Mouse (Mus musculus) CD4-positive, CD25-positive, alpha-beta regulatory T cell, adult 2 months (primary cell): ENCODE results near the gene Sfmbt1.

Experiments used
- DNase-seq: peaks from one replicate; pipeline ENCODE4 v3.0.0-alpha.2; 2012; ENCODE audit warnings: low read depth, low spot score

The Sfmbt1 gene

DNA sequence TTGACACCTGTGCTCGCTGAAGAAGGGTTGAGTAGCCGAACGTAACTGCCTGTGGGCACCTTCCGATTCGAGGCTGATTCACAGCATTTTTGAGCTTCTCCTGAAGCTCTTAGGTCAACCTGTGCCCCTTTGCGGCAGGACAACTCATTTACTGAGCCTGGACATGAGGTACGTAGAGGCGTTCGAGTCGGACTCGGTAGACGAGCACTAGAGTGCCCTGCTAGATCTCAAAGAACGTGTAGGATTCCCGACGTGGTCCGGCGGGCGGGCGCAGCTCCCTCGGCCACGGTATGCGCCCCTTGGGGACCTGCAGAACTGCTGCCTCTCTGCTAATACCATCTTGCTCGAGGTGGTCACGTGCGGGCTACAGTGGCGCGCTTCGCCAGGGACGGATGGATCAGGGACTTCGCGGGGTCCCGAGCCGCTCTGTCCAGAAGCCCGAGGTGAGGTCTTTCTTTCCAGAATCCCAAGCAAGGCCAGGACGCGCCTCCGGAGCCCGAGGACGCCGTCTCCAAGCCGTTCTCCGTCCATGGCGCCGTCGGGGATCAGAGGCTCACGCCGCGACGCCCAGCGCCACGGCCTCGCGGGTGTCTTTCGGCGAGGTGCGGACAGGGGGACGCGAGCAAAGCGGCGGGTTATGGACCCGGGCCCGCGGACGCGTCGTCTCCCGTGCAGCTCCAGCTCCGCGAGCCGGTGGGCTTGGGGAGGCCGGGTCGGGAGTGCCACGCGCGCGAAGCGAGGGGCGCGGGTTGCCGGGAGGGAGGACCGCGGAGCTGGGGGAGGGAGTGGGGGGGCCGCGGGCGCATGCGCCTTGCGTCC, at the start of gene Sfmbt1:
Sfmbt1 (plus strand) TSS at position 51 of the 819 bp plus-strand sequence.
- no peak for DNase-seq

DNA sequence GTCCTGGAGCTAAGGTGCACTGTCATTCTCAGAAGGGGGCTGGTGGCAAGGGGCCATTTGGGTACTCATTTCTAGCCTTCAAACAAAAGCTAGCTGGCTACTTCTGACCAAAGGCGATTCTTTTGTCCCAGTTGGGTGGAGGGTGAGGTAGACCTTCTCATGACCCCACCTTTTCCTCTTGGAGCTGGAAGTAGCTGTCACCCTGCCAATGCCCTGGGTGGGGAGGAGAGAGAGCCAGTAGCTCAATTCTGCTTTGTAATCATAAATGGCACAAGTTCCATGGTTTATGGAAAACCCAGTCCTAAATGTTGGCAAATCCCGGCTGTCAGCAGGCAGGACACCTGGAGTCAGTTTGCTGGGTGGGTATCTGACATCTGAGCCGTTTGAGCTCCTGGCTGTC, 48.6 kb upstream of the Sfmbt1 start:
- no peak for DNase-seq

DNA sequence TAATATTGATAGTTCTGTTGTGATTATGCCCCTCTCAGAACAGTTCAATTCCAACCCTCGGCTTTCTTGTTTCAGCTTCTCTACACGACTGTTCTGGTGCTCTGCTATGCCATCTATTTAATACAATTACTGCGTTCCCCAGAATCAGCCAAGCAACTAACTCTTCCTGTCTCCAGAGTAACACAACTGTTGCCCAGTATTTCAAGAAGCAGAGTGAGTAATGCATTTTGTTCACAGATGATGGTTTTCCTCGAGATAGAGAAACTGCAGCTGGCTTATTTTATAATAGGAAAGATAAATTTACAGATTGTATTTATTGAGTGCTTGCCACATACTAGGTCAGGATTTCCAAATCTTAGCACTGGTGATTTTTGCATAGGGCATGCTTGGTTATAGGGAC, 48.0 kb upstream of the Sfmbt1 start:
- no peak for DNase-seq

DNA sequence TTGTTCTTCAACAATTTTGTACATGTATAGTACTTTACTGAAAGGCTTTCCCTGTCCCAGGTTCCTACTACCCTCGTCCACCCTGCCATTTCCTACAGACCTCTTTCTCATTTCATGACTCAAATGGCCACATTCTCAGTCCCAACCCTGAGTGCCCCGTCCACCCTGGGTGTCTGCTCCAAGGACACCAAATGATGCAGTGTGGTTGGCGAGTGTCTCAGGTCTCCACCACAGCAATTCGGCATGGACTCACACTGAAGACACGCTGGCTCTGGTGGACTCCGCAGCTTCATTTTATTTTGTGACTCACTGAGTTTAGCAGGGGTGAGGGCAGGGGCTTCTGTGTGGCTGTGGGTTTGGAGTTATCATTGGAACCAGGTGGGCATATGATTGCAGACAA, 44.5 kb upstream of the Sfmbt1 start:
- DNase-seq = no peak

DNA sequence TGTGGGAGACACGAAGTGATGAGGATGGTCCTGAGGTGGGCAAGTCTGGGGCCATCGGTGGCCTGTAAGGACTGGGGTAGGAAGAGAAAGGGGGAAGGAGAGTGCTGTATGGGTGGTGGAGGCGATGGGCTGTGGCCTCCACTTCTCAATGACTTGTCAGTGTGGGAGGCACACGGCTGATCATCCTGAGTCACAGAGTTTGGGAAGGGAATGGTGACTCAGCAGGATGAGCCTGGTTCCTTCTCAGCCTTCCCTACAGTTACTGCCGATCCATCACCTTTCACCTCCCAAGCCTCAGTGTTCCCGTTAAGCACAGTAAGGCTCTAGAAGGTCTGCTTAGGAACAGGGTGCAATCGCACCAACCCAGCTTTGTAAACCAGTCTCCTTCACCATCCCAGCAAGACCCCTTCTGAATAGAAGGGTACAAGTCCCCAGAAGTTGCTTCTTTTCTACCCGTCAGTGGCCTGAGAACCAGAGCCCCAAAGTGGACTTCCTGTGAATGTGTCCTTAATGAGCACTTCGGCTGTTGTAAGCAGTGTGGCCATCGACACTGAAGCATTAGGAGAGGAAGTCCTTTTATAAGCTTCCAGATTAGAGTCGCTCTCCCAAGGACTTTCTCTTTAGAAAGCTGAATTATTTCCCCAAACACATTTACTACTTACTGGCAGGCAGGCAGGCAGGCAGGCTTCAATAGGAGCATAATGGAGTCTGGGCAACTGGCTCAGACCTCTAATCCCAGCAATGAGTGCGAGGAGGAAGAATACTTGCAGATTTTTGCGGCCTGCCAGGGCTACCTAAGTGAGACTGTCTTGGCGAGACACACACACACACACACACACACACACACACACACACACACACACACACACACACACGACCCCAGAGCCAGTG, 43.3 kb upstream of the Sfmbt1 start:
- DNase-seq = no peak

DNA sequence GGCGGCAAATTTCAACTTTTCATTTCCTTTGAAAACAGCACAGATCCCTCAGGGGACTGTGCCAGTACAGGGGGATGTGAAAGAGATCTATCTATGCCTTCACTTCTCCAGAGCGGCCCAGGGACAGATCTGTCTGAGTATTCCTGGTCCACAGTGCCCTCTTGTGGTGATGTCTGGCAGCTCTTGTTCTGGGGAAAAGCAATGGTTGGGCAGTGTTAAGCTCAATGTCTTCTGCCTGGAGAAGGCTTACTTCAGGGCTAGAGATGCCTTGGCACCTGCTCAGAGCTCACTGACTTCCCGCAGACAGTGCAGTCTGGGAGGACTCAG, 42.7 kb upstream of the Sfmbt1 start:
- peak; percentile 90 for DNase-seq

DNA sequence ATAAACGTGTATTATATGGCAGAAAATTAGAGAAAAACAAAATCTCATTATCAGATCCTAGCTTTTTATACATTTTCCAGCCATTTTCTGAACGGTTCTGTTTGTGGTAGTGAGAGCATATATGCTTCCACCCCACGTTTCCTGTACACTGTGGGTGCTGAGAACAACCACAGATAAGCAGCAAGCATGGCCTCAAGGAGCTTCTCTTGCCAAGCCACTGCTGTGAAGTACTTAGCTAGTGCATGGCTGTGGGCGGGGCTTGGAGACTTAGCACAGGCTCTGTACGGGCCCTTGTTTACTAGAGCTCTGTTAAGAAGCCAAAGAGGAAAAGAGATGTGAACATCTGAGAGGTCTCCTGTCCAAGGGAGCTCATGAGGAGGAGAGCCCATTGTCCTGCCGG, 39.7 kb upstream of the Sfmbt1 start:
- DNase-seq = peak; percentile 72

DNA sequence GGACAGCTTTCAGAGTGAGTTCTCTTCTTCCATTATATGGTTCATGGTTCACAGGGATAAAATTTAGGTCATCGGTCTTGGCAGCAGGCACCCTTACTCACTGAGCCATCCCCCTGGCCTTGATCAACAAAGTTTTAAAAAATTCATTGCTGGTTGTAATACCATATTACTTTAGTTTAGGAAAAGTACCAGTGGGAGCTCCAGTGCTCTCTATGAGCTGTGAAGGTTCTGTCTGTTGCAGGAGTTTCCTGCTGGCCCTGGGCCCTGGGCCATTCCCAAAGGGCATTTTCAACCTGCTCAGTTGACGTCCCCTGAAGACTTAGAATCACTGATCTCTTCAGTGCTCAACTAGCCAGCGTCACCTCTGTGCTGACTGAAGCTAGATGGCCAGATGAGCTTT, 32.5 kb upstream of the Sfmbt1 start:
- DNase-seq = no peak

DNA sequence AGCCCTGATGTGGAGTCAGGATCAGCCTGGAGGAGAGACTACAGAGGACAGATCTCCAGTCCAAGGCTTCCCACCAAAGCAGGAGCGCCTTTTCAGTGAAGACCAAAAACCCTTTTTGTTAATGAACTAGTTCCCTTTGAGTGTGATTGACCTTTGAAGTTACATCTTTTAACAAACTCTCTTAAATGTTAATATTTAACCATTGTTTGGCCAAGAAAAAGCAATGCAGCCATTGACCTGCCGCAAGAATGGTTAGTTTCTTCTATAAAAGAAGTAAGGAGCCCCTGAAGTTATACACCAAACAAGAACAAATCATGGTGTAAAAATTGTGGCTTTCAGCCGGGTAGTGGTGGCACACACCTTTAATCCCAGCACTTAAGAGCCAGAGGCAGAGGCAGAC, 24.0 kb upstream of the Sfmbt1 start:
- DNase-seq = no peak

DNA sequence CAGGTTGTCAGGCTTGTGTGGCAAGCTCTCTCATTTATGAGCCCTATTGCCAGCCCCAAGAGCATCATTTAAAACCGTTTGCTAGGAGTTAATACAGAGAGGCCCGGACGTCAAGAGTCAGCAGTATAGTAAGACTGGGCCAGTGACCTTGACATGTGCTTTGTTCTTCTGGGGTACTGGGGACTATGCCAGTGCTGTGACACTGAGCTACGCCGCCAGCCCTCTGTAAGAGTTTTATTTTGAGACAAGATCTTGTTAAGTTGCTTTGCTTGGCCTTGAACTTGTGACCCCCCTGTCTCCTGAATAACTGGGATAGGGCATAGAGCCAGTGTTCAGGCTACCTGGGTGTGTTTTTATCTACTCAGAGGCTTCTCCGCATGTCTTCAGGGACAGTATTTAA, 22.2 kb upstream of the Sfmbt1 start:
- no peak for DNase-seq

DNA sequence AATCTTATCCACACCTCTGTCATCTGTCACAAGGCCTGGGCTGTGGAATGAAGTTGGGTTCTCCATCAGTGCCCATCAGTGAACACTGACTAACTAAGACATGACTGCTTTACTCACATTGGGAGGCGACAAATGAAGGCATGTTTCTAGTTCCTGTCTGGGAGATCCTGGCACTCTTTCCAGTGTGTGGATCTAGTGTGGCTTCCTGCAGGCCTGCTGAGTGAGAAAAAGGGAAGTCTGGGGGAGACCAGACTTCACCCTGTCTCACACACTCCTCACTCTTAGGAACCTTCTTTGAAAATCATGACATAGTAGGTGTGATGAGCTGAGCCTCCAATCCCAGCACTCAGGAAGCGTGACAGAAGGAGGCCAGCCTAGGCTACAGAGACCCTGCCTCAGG, 19.9 kb upstream of the Sfmbt1 start:
- DNase-seq = no peak

DNA sequence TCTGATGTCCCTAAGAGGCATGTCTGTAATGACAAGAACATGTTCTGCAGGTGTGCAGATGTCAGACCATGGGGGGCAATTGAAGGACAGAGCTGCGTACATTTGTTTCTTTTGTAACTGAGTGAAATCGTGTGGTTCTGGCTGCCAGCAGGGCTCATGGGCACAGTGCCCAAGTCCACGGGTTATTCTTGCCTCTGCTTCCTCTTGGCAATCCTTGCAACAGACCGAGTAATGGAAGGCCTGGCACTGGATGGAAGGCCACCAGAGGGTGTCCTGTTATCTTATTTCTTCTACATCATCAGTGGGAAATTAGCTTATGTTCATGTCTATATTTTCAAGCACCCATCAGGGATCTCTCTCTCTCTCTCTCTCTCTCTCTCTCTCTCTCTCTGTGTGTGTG, 19.0 kb upstream of the Sfmbt1 start:
- DNase-seq = no peak

DNA sequence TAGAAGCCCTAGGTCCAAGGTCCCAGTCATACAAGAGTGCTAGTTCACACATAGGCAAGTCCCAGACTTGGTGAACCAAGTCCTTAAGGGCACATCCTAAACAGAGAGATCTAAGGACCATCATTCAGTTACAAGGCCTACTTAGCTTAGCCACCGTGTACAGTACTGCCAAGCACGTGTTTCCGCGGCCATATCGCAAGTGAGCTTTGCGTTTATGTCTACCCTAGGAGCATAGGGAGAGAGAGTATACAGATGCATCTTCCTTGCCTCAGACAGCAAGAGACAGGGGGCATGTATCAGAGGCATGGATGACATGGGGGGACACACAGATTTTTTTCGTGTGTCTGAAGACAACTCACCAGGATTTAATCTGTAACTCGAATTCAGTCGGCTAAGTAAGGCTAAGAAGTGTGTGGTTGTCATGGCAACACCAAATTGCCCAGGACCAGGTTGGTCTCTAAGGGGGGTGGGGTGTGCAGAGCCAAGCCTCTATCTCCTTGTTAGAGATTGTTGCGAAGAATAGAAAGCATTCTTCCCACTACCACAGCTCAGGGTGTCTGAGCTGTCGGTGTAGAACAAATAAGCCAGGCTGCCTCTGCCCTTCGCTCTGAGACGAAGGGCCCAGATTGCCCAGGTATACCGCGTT, 17.1 kb upstream of the Sfmbt1 start:
- DNase-seq = no peak

DNA sequence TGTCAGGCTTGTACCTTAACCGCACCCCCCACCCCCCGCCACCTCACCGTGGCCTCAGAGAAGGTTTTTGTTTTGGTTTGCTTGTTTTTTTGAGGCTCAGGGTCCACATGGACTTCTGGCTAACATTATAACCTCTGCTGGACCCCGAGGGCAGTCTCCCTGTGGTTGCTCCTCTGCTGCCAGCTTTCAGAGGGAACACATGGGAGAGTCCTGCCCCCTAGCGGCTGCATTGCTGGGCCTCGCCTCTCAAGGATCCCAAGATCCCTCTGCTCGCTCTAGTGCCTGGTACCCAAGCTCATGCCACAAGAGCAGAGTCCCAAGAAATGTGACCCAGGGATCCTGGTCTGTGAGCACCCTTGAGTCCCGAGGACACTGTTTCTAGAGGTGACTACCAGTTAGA, 15.0 kb upstream of the Sfmbt1 start:
- peak; percentile 78 for DNase-seq

DNA sequence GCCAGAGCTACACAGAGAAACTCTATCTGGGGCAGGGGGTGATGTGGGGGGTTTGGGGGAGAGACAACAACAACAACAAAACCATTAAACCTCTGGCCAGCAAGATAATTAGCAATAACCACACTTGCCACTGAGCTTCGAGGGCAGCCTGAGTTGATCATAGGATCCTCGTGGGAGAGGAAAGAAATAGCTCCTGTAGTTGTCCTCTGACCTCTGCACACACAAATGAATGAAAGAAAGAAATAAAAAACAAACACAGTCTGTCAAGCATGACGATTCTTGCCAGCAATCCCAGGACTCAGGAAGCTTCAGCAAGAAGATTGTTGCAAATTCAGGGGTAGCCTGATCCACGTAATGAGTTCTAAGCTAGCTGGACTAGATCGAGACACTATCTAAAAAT, 12.1 kb upstream of the Sfmbt1 start:
- no peak for DNase-seq

DNA sequence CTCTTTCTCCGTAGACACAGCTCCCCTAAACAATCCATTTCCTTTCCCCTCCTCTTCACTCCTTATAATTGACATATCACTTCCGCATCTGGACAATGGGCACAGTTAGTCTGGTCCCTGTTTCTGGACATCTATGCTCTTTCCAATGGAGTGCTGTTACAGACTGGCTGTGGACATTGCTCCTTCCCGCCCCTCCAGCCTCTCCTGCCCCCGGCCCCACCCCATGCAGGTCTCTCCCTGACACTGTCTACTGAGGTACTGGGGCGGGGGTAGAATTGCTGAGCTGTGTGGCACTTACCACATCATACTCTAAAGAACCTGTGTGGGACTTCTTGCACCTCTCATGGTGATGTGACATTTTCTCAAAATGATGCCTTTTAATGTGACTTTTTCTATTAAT, 11.6 kb upstream of the Sfmbt1 start:
- no peak for DNase-seq

DNA sequence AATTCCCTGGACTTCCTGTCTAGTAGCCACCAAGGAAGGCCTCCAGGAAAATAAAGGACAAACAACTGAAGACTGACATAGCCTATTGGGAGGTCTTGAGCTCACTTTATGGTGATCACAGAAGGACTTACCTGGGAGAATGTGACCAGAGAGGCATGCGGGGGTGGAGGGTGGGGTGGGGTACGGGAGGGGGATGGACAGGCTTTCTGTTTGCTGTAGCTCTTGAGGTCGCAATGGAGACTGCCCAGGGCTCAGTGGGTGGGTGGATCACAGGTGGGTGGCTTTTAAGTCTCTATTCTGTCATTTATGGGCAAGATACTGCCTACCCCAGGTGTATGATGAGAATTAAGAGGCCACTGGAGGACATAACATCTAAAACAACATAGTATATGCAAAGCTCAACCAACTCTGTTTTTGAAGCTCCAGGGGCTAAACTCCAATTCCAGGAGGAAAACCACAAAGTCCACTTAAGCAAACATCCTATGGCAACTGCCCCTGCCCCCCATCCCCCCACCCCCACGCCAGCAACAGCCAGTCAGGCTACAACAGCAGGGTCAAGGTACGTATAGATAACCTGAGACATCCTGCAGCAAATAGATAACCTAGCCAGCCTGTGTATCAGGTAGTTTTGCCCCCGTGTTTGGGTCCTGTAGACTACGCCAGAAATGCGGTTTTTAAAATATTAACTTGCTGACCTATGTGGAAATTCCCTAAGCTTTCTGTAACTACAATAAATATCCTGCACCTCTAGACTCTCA, 10.4 kb upstream of the Sfmbt1 start:
- no peak for DNase-seq

DNA sequence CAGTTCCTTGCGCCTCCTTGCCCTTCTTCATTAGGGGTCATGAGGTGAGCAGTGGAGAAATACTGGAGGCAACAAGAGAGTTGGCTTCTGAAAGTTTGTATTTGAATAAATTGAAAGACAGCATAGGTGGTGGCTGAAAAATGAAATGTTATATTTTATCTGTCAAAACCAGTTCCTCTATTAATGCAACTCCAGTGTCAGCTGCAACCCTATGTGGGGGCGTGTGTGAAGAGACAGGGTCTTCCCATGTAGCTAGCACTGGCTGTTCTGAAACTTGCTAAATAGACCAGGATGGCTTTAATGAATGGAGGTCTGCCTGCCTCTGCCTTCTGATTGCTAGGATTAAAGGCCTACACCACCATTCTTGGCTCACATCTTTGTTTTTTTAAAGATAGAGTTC, 2.8 kb upstream of the Sfmbt1 start:
- DNase-seq = no peak

DNA sequence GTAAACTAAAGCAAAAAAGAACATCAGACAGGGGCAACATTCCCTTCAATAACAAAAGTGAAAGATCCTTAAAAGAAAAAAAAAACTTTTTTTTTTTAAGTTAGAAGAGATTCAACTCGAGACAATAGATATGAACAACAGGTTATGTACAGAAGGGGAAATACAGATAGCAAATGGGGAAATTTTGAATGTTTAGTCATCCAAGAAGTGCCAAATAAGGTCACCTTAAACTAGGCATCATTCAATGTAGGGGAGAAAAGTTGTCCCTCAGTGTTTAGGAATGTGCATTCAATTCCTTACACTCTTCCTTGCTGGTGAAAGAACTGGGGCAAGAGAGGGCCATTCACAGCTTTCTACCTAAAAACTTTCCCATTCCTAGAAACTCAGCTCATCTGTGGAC, 880 bp upstream of the Sfmbt1 start:
- peak; percentile 22 for DNase-seq

DNA sequence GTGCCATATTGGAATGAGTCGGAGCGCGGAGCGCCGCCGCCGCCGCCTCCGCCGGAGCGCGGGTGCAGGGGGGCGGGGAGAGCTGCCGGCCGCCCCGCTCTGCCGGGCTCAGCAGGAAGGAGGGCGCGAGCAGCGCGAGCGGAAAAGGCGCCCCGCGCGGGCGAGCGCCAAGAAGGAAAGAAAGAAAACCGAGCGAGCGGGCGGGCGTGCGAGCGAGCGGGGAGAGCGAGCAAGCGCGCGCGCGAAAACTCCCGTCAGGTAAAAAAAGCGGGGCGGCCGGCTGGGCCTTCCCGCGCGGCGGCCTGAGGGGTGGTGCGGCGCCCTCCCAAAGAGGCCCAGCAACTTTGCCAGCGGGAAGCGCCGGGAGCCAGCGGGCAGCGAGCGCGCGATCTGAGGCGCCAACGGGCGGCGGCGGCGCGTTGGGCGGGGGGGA, 985 bp downstream of the Sfmbt1 start:
- peak; percentile 91 for DNase-seq

DNA sequence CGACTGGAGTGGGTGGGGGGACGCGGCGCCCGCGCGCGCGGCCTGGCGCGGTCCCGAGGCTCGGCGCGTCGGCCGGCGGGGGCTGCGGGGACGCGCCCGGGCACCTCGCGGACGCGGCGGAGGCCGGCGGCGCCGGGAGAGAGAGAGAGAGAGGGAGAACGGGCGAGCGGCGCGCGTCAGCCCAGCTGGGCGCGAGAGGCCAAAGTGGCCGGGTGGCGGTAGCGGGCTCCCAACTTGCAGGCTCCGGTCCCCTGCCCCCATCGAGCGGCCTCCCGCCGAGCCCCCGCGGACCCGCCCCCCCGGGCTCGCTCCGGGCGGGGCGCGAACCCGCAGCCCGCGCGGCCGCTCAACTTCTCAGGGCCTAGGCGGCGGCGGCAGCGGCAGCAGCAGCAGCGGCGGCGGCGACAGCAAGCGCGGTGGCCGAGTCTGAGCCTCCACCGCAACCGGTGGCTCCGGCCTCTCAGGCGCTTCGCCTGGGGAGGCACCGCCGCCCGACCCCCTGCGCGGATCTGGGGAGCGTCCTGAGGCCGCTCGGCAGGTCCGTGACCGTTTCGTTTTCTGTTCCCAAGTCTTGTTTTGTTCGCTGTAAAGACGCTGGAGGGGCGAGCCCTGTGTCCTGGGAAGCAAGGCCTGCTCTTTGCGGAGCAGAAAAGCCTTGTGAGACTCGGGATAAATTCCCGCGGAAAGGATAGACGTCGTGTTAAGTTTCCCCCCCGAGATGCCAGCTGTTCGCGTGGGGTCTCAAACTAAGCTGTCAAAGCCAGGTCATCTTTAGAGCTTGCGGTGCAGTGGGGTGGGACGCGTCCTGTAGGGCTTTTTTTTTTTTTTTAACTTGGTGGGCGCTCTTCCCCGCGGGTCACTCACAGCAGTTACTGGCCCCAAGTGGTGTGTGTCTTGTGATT, 1.7 kb downstream of the Sfmbt1 start:
- peak; percentile 65 for DNase-seq
